In the genomic region with DNA sequence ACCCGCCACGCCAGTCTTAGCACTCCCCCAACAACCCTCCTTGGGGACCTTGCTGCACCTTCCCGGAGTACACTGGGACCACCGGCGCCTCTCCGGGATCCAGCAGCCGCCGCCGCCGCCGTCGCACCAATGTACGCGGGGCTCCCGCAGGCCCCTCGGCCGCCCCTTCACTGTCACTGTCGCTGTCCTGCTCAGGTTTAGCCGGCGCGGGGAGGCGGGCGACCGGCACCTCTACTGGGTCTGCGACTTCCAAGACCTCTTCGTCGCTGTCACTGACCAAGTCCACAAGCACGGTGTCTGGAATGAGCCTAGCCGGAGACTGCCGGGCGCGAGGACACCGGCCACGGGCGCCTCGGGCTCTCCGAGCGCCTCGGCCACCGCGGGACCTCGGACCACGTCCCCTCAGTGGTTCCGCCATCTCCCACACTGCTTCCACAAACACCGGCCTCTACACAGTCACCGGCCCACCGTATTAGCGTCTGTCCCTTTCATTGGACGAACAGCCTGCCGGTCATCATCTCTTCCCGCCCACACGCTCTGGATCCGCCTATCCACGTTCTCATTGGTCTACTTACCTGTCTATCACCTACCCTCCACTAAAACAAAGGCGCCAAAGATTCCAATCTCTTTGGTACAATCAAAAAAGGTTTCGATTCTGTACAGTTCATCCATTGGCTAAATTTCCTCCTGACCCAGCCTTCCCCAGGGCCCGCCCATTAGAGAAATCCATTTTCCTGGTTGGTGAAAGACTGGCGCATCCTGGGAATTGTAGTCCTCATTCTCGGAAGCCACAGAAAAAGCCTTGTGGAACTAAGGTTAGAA, we compare ENCODE assay signal across 1 mouse cellular context.
TF ChIP-seq lines count a peak whose summit lies in the region.

Gene Nfatc2ip, minus strand, starts transcription at position 440 of the 822 bp plus-strand sequence.

TF ChIP-seq in MEL, 35 proteins besides CTCF, POLR2A, EP300 and RAD21 (continued from another document):
- TF ChIP-seq TBP (IDR thresholded peaks at IDR 0.05; ENCODE audit: low read depth, low read length), result peak; percentile 82
